Mouse (Mus musculus): ENCODE data around the gene Rho. TPM values are rescaled to one million over a fixed set of nuclear protein-coding genes. Genes with fewer than 3 reads are reported as not detected.

Gene Rho
- polyA plus RNA-seq, 1 experiment from 2014 or later = 0.16 TPM

- no peak for ATAC-seq
- H3K27me3 ChIP-seq (replicated peaks; ENCODE audit: control insufficient read depth, insufficient read depth, low read length) = no peaks in the 10 kb centered on the region
- H3K36me3 ChIP-seq (ENCODE audit: control insufficient read depth, insufficient read depth) = no peaks in the 10 kb centered on the region
- 0 out of 2 replicates have a peak overlapping the region, but pooled peaks have one; percentile 7 for H3K27ac ChIP-seq (ENCODE audit: low read depth, low read length)
- no peaks in the 10 kb centered on the region for H3K4me1 ChIP-seq (replicated peaks; ENCODE audit: control insufficient read depth, insufficient read depth, low read length)
- WGBS = 67% methylated on average over 12 of the region's 12 CpGs
- H3K4me2 ChIP-seq (replicated peaks; ENCODE audit: low read depth) = no peak overlapping the region
- no peak for TF ChIP-seq CTCF (IDR thresholded peaks at IDR 0.05; ENCODE audit: low read depth)
- H3K9me3 ChIP-seq (ENCODE audit: control insufficient read depth) = no peaks in the 10 kb centered on the region
- no peak overlapping the region for H3K9ac ChIP-seq (ENCODE audit: low read depth, low read length)
- H3K4me3 ChIP-seq (ENCODE audit: low read depth, low read length) = no peak overlapping the region
Observed at GRCm38 (mm10) chr6:115983306-115984038, 51.9 kb downstream of the Rho start.

- Histone ChIP-seq H3K4me2 (replicated peaks; ENCODE audit: low read depth) (no peak overlapping the region), H3K27ac (ENCODE audit: low read depth, low read length) (no peak overlapping the region), H3K27me3 (replicated peaks; ENCODE audit: control insufficient read depth, insufficient read depth, low read length) (no peaks in the 10 kb centered on the region), H3K9ac (ENCODE audit: low read depth, low read length) (no peak overlapping the region), H3K4me1 (replicated peaks; ENCODE audit: control insufficient read depth, insufficient read depth, low read length) (no peaks in the 10 kb centered on the region), H3K4me3 (ENCODE audit: low read depth, low read length) (no peak overlapping the region), H3K9me3 (ENCODE audit: control insufficient read depth) (no peaks in the 10 kb centered on the region), H3K36me3 (ENCODE audit: control insufficient read depth, insufficient read depth) (no peaks in the 10 kb centered on the region)
- 70% methylated on average over 7 of the region's 7 CpGs for WGBS
- TF ChIP-seq CTCF (IDR thresholded peaks at IDR 0.05; ENCODE audit: low read depth) = no peak
- ATAC-seq = no peak
Observed at GRCm38 (mm10) chr6:115984580-115984979, 53.0 kb downstream of the Rho start.

- Histone ChIP-seq H3K4me2 (replicated peaks; ENCODE audit: low read depth) (no peak overlapping the region), H3K4me1 (replicated peaks; ENCODE audit: control insufficient read depth, insufficient read depth, low read length) (no peaks in the 10 kb centered on the region), H3K27me3 (replicated peaks; ENCODE audit: control insufficient read depth, insufficient read depth, low read length) (no peaks in the 10 kb centered on the region), H3K36me3 (ENCODE audit: control insufficient read depth, insufficient read depth) (no peaks in the 10 kb centered on the region), H3K9ac (ENCODE audit: low read depth, low read length) (no peak overlapping the region), H3K4me3 (ENCODE audit: low read depth, low read length) (no peak overlapping the region), H3K9me3 (ENCODE audit: control insufficient read depth) (no peaks in the 10 kb centered on the region), H3K27ac (ENCODE audit: low read depth, low read length) (no peak overlapping the region)
- 44% methylated on average over 9 of the region's 9 CpGs for WGBS
- TF ChIP-seq CTCF (IDR thresholded peaks at IDR 0.05; ENCODE audit: low read depth) = no peak
- no peak for ATAC-seq
Observed at GRCm38 (mm10) chr6:115985622-115986021, 54.1 kb downstream of the Rho start.

GRCm38 (mm10) chr6:115986472-115987095 lies 55.0 kb downstream of the Rho start:
- no peaks in the 10 kb centered on the region for H3K4me1 ChIP-seq (replicated peaks; ENCODE audit: control insufficient read depth, insufficient read depth, low read length)
- no peaks in the 10 kb centered on the region for H3K9me3 ChIP-seq (ENCODE audit: control insufficient read depth)
- no peak overlapping the region for H3K9ac ChIP-seq (ENCODE audit: low read depth, low read length)
- H3K4me3 ChIP-seq (ENCODE audit: low read depth, low read length) = no peak overlapping the region
- H3K27ac ChIP-seq (ENCODE audit: low read depth, low read length) = no peak overlapping the region
- peak overlapping the region; percentile 17; the same call in 1 of the 2 replicates for H3K4me2 ChIP-seq (replicated peaks; ENCODE audit: low read depth)
- peaks cover under 1% of the 10 kb centered on the region; the same call in 1 of the 2 replicates for H3K27me3 ChIP-seq (replicated peaks; ENCODE audit: control insufficient read depth, insufficient read depth, low read length)
- TF ChIP-seq CTCF (IDR thresholded peaks at IDR 0.05; ENCODE audit: low read depth) = no peak
- WGBS = 65% methylated on average over 12 of the region's 12 CpGs
- H3K36me3 ChIP-seq (ENCODE audit: control insufficient read depth, insufficient read depth) = no peaks in the 10 kb centered on the region
- ATAC-seq = no peak

GRCm38 (mm10) chr6:115987096-115987747 lies 55.7 kb downstream of the Rho start:
- H3K4me2 ChIP-seq (replicated peaks; ENCODE audit: low read depth) = no peak overlapping the region
- peaks cover 7% of the 10 kb centered on the region; the same call in 1 of the 2 replicates for H3K27me3 ChIP-seq (replicated peaks; ENCODE audit: control insufficient read depth, insufficient read depth, low read length)
- ATAC-seq = no peak
- H3K9me3 ChIP-seq (ENCODE audit: control insufficient read depth) = no peaks in the 10 kb centered on the region
- no peak overlapping the region for H3K4me3 ChIP-seq (ENCODE audit: low read depth, low read length)
- no peak overlapping the region for H3K27ac ChIP-seq (ENCODE audit: low read depth, low read length)
- no peaks in the 10 kb centered on the region for H3K4me1 ChIP-seq (replicated peaks; ENCODE audit: control insufficient read depth, insufficient read depth, low read length)
- no peak for TF ChIP-seq CTCF (IDR thresholded peaks at IDR 0.05; ENCODE audit: low read depth)
- no peak overlapping the region for H3K9ac ChIP-seq (ENCODE audit: low read depth, low read length)
- no peaks in the 10 kb centered on the region for H3K36me3 ChIP-seq (ENCODE audit: control insufficient read depth, insufficient read depth)
- 54% methylated on average over 9 of the region's 9 CpGs for WGBS

- no peak overlapping the region for H3K27ac ChIP-seq (ENCODE audit: low read depth, low read length)
- peaks cover 24% of the 10 kb centered on the region for H3K27me3 ChIP-seq (replicated peaks; ENCODE audit: control insufficient read depth, insufficient read depth, low read length)
- H3K9me3 ChIP-seq (ENCODE audit: control insufficient read depth) = no peaks in the 10 kb centered on the region
- no peak for TF ChIP-seq CTCF (IDR thresholded peaks at IDR 0.05; ENCODE audit: low read depth)
- H3K4me3 ChIP-seq (ENCODE audit: low read depth, low read length) = no peak overlapping the region
- no peaks in the 10 kb centered on the region for H3K36me3 ChIP-seq (ENCODE audit: control insufficient read depth, insufficient read depth)
- WGBS = 70% methylated on average over 5 of the region's 5 CpGs
- H3K4me2 ChIP-seq (replicated peaks; ENCODE audit: low read depth) = no peak overlapping the region
- H3K4me1 ChIP-seq (replicated peaks; ENCODE audit: control insufficient read depth, insufficient read depth, low read length) = no peaks in the 10 kb centered on the region
- no peak overlapping the region for H3K9ac ChIP-seq (ENCODE audit: low read depth, low read length)
- no peak for ATAC-seq
Observed at GRCm38 (mm10) chr6:115989032-115989431, 57.5 kb downstream of the Rho start.

Data from intestine, postnatal 0 days (tissue).